Mouse (Mus musculus) embryonic facial prominence, embryonic 11.5 days (tissue): ENCODE measurements around the gene Csnk1d. TPM values are rescaled to one million over a fixed set of nuclear protein-coding genes. Genes with fewer than 3 reads are reported as not detected.

Source experiments
- ATAC-seq: fragments of 200-750 bp; cut with Nextera tagmentation; replicated peaks from 2 replicates; pipeline ENCODE4 v1.8.0; 2017; ENCODE audit warnings: low read depth; ENCODE audit not compliant: insufficient number of reproducible peaks, low FRiP score, low TSS enrichment
- DNase-seq: peaks from one replicate; pipeline ENCODE4 v3.0.0-alpha.2; 2015; ENCODE audit warnings: low spot score
- H3K27ac ChIP-seq: fragments of 300-500 bp; sonication (generic); replicated peaks from 2 replicates; pipeline ENCODE4 v1.5.1; 2014; ENCODE audit warnings: mild to moderate bottlenecking, low read depth, low read length, control low read depth
- H3K27me3 ChIP-seq: fragments of 300-500 bp; sonication (generic); 2 replicates; pipeline ENCODE4 v1.6.1; 2014; ENCODE audit warnings: mild to moderate bottlenecking, low read length, moderate library complexity, mixed read lengths; ENCODE audit not compliant: control insufficient read depth, insufficient read depth
- H3K36me3 ChIP-seq: fragments of 300-500 bp; sonication (generic); replicated peaks from 2 replicates; pipeline ENCODE4 v1.6.1; 2014; ENCODE audit warnings: low read depth, mild to moderate bottlenecking, low read length, moderate library complexity, mixed read lengths; ENCODE audit not compliant: control insufficient read depth, insufficient read depth
- H3K4me1 ChIP-seq: fragments of 300-500 bp; sonication (generic); 2 replicates; pipeline ENCODE4 v1.6.1; 2014; ENCODE audit warnings: low read length, mixed read lengths; ENCODE audit not compliant: control insufficient read depth, insufficient read depth
- H3K4me2 ChIP-seq: fragments of 300-500 bp; sonication (generic); 2 replicates; pipeline ENCODE4 v1.6.1; 2014; ENCODE audit warnings: low read depth, mild to moderate bottlenecking, control low read depth, low read length, moderate library complexity
- H3K4me3 ChIP-seq: fragments of 300-500 bp; sonication (generic); 2 replicates; pipeline ENCODE4 v1.5.1; 2014; ENCODE audit warnings: low read depth, low read length, control low read depth
- H3K9ac ChIP-seq: fragments of 300-500 bp; sonication (generic); replicated peaks from 2 replicates; pipeline ENCODE4 v1.6.1; 2014; ENCODE audit warnings: mild to moderate bottlenecking, control low read depth, low read length
- H3K9me3 ChIP-seq: fragments of 300-500 bp; sonication (generic); replicated peaks from 2 replicates; pipeline ENCODE4 v1.6.1; 2016; ENCODE audit warnings: mild to moderate bottlenecking, low read length, inconsistent platforms, mixed read lengths; ENCODE audit not compliant: control insufficient read depth
- WGBS: fragments of 180-500 bp; shearing (Covaris S2); extraction: QIAGEN DNeasy Blood & Tissue Kit; methylation state at CpG from one replicate; pipeline ENCODE4 v1.1.7; 2014; 5-methylcytosine and 5-hydroxymethylcytosine counted together
- polyA plus RNA-seq: library from polyadenylated mRNA; unstranded; fragments of >200 nt; fragmentation: Nextera tagmentation; extraction: Ambion mirVana; gene quantifications from 2 replicates; pipeline ENCODE4 v1.2.1, GENCODE M21; 2014

Csnk1d gene
- polyA plus RNA-seq, 1 experiment from 2014 or later, result 60.3 TPM

DNA sequence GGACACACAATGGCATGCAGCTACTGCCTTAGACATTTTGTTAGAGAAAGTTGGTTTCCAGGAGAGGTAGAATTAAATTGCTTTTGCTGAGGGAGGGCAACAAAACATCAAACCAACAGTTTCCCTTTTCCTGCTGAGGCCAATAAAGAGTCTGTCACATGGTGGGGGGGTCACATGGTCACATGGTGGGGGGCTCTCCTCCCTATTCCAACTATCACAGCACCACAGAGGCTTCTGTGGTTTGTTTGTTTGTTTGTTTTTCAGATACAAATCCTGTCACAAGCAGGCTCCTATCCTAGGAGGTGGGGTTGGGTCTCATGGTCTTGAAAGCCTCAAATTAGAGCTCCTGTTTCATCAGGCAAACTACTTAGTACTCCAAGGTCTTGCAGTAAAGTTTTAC, 8.7 kb downstream of the Csnk1d start:
- no peaks in the 10 kb centered on the region for H3K9me3 ChIP-seq
- DNase-seq (no peak), ATAC-seq (no peak)
- no peaks in the 10 kb centered on the region for H3K4me1 ChIP-seq
- no peak overlapping the region for H3K4me3 ChIP-seq
- H3K9ac ChIP-seq, result no peak overlapping the region
- no peak overlapping the region for H3K27ac ChIP-seq
- H3K27me3 ChIP-seq, result no peaks in the 10 kb centered on the region
- H3K36me3 ChIP-seq, result peaks cover 14% of the 10 kb centered on the region
- no peak overlapping the region for H3K4me2 ChIP-seq

DNA sequence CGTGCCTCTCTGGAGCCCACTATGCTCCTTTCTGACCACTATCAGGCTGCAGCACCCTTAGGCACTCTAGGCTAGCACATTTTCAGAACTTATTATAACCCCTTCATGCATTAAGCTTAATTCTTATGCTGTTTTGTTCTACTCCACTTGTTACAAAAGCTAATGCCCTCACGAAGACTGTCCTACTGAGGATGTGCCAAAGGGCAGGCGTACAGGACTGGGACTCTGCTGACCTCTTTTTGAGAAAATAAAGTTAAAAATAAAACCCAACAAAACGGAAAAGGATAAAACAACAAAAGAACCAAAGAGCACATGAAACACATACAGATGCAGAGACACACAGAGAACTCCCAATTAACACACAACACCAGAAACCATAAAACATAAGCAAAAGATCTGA, 9.5 kb downstream of the Csnk1d start:
- ATAC-seq, result no peak
- H3K4me1 ChIP-seq, result no peaks in the 10 kb centered on the region
- WGBS, result 86% methylated on average over 4 of the region's 4 CpGs

DNA sequence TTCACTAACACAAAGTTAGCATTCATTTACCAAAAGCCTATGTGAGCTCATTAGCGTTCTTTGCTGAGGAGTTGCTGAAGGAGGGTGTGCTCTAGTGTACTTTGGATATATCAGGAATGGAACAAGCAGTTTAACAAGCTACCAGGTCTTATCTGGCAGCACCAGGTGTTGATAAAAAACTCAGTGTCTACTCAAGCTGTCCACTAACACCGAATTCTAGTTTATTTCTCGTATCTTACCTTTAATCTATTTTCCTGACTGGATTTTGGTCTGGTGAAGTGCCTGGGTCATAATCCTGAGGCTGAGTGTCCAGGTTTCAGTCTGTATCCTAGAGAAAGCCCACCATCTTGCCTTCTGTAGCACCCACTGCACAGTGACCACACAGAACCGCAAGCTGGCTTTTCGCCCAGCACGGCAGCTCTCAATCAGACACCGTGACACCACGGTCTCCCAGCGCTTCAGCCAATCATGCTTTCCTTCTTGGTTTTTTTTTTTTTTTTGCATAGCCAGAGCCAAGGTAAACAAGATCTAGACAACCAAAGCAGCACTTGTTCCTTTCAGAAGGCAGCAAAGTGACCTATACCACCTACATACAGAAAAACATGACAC, 10.6 kb downstream of the Csnk1d start:
- Histone ChIP-seq H3K4me2 (no peak overlapping the region), H3K27ac (no peak overlapping the region), H3K9ac (no peak overlapping the region), H3K9me3 (no peaks in the 10 kb centered on the region), H3K4me1 (no peaks in the 10 kb centered on the region), H3K36me3 (peaks cover 7% of the 10 kb centered on the region), H3K27me3 (no peaks in the 10 kb centered on the region), H3K4me3 (no peak overlapping the region)
- DNase-seq (no peak), ATAC-seq (no peak)
- 94% methylated on average over 9 of the region's 9 CpGs for WGBS

More for the DNA sequence above, 9.5 kb downstream of the Csnk1d start:
- H3K9me3 ChIP-seq, result no peaks in the 10 kb centered on the region
- H3K9ac ChIP-seq, result no peak overlapping the region
- no peak overlapping the region for H3K4me3 ChIP-seq
- no peak overlapping the region for H3K27ac ChIP-seq
- DNase-seq, result no peak
- H3K36me3 ChIP-seq, result peaks cover 14% of the 10 kb centered on the region
- no peaks in the 10 kb centered on the region for H3K27me3 ChIP-seq
- no peak overlapping the region for H3K4me2 ChIP-seq

DNA sequence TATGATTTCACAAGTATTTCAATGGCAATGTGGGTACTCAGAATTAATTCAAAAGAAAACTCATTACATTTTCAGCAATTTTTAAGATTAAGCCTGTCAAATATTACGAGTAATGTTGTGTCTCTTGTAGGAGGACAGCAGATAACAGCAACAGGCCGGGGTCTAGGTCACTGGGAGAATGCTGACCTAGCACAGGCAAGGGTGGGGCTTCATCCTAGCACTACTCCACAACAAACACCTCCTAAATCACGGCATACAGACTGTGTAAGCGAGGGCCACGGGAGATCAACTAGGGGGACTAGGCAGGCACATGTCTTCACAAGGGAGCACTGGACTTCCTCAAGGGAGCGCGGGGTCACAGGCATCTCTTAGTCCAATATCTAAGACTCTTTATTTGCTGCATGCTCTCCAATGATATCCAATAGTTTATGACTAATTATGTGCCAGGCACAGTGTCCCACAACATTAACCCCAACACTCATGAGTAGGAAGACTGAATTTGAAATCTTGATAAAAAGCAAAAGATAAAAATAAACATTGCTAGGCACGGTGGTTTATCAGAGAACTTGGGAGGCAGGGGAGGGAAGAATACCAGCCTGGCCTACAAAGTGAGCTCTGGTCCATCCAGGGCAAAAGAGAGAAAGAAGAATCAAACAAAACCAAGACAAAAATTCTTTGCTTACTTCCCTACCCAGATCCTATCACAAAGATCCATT, 11.3 kb downstream of the Csnk1d start:
- no peak overlapping the region for H3K9ac ChIP-seq
- DNase-seq (no peak), ATAC-seq (no peak)
- H3K4me2 ChIP-seq, result no peak overlapping the region
- no peak overlapping the region for H3K4me3 ChIP-seq
- H3K36me3 ChIP-seq, result peaks cover 7% of the 10 kb centered on the region
- no peak overlapping the region for H3K27ac ChIP-seq
- H3K27me3 ChIP-seq, result no peaks in the 10 kb centered on the region
- 90% methylated on average over 8 of the region's 8 CpGs for WGBS
- H3K4me1 ChIP-seq, result no peaks in the 10 kb centered on the region
- H3K9me3 ChIP-seq, result no peaks in the 10 kb centered on the region

DNA sequence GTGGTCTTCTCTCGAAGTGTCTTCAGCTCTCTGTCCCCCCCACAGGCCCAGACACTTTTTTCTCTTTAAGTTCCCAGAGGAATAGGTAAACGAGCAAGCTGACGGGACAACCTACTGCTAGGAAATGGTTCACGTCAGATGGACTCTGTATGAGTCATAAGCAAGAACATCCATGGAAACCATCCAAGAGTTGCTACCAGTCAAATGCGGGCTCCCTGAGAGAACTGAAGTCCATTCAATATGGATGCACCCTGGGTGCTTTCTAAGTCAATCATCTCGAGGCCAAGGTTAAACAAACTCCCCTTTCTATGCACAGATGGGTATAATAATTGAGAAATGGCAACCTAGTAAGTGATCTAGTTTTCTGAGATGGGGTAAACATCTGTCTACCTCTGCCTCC, 17.8 kb downstream of the Csnk1d start:
- H3K9ac ChIP-seq, result no peak overlapping the region
- no peak for ATAC-seq
- no peak for DNase-seq
- H3K27ac ChIP-seq, result no peak overlapping the region
- no peak overlapping the region for H3K4me3 ChIP-seq
- H3K36me3 ChIP-seq, result peaks cover 25% of the 10 kb centered on the region
- H3K4me1 ChIP-seq, result no peaks in the 10 kb centered on the region
- 88% methylated on average over 6 of the region's 6 CpGs for WGBS
- H3K9me3 ChIP-seq, result no peaks in the 10 kb centered on the region
- H3K27me3 ChIP-seq, result no peaks in the 10 kb centered on the region
- H3K4me2 ChIP-seq, result no peak overlapping the region

DNA sequence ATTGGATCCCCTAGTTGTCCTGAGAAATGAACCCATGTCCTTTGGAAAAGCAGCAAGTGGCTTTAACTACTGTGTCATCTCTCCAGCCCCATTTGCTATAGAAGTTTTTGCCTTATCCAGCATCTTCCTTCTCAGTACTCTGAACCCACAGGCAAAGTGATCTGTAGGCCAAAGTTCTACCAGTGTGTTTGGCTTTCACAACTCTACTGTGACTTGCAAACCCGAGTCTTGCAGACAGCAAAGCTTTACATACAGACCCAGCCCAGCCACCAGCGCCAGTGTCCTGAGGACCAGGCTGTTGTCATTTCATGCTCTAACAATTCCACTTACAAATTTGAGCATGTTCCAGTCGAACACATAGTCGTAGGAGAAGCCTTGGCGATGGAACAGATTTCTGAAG, 19.9 kb downstream of the Csnk1d start:
- H3K9me3 ChIP-seq, result no peaks in the 10 kb centered on the region
- no peak overlapping the region for H3K9ac ChIP-seq
- H3K27me3 ChIP-seq, result no peaks in the 10 kb centered on the region
- ATAC-seq (no peak), DNase-seq (no peak)
- 93% methylated on average over 5 of the region's 5 CpGs for WGBS
- H3K4me3 ChIP-seq, result no peak overlapping the region
- no peaks in the 10 kb centered on the region; the same call in 1 of the 2 replicates for H3K4me1 ChIP-seq
- H3K27ac ChIP-seq, result no peak overlapping the region
- H3K36me3 ChIP-seq, result peaks cover 39% of the 10 kb centered on the region
- H3K4me2 ChIP-seq, result no peak overlapping the region

DNA sequence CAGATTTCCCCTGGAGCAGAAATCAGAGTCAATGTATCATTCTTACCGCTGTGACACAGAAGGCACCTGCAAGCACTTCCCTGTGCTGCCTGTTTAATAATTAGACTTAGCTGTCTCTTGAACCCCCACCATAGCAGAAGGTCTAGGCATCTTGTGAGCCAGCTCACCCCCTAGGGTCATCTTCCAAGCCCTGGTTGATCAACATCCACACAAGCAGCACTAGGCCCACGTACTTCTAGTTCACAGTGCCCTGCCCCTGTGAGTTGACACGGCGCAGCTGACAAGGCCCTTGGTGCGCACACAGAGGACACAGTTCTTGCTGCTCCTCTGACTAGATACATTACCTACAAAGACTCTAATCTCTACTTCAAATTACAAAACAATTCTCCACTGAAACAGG, 21.4 kb downstream of the Csnk1d start:
- Histone ChIP-seq H3K9me3 (no peaks in the 10 kb centered on the region), H3K9ac (no peak overlapping the region), H3K36me3 (peaks cover 47% of the 10 kb centered on the region), H3K27me3 (no peaks in the 10 kb centered on the region), H3K4me2 (no peak overlapping the region), H3K4me3 (no peak overlapping the region), H3K4me1 (peaks cover 2% of the 10 kb centered on the region; the same call in 1 of the 2 replicates), H3K27ac (no peak overlapping the region)
- ATAC-seq (no peak), DNase-seq (no peak)
- WGBS, result 93% methylated on average over 5 of the region's 5 CpGs

DNA sequence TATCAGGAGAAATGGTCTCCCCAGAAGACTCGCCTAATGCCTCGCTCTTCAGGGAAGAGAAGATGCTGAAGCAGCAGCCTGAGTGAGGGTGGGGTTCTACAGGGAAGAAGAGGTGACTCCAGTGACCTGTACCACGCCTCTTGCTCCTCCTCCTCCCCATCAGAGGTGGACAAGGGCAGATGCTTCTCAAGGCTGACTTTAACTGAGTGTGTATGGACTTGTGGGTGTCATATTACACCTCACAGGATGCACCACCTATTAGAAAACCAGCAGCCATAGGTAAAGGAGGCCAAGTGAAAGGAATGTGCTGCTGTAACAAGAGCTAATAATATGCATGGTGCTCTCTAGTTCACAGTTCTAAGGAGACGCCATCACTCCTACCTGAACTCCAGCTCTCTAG, 25.5 kb downstream of the Csnk1d start:
- H3K4me1 ChIP-seq, result peaks cover 2% of the 10 kb centered on the region; the same call in 1 of the 2 replicates
- DNase-seq, result no peak
- ATAC-seq, result no peak
- no peak overlapping the region for H3K27ac ChIP-seq
- no peak overlapping the region for H3K4me3 ChIP-seq
- no peaks in the 10 kb centered on the region for H3K9me3 ChIP-seq
- peaks cover 52% of the 10 kb centered on the region for H3K36me3 ChIP-seq
- WGBS, result 70% methylated on average over 4 of the region's 4 CpGs
- no peak overlapping the region for H3K9ac ChIP-seq
- no peak overlapping the region for H3K4me2 ChIP-seq
- H3K27me3 ChIP-seq, result no peaks in the 10 kb centered on the region
